Mouse (Mus musculus) adrenal gland, adult 2 months (tissue): ENCODE measurements at regions not wholly inside any gene's neighbourhood (a gene's known extent, or its start where the extent isn't known, plus 50 kb on each side); places are given as distances from the start of the nearest gene placed in this dataset.

ENCODE experiments used
- DNase-seq: peaks from one replicate; pipeline ENCODE4 v3.0.0; 2021

GRCm38 (mm10) chr9:116283790-116284526 is 108.8 kb upstream of the Tgfbr2 start:
- DNase-seq, result no peak

DNA sequence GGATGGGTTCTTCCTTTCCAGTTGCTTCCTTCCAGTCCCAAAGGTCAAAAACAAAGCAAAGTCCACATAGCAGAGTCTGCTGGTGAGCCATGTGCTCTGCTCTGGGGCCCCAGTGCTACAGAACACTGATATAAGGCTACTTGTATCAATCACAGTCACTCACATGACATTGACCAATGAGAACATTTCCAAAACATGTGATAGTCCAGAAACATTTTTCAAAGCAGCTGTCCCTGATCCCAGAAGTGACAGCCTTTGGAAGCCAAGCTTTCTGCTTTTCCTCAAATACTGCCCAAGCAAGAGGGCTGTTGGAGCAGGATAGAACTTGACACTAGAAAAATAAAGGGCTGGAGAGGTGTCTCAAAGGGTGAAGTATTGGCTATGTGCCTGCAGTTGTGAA is 106.5 kb upstream of the Tgfbr2 start:
- peak; percentile 60 for DNase-seq

- DNase-seq, result no peak
Observed at GRCm38 (mm10) chr9:116280146-116280545, 105.0 kb upstream of the Tgfbr2 start.

- DNase-seq, result no peak
Observed at GRCm38 (mm10) chr9:116278862-116279261, 103.7 kb upstream of the Tgfbr2 start.

GRCm38 (mm10) chr9:116277736-116278135 is 102.6 kb upstream of the Tgfbr2 start:
- no peak for DNase-seq

- DNase-seq, result peak; percentile 58
Observed at GRCm38 (mm10) chr9:116276141-116276540, 101.0 kb upstream of the Tgfbr2 start.

DNA sequence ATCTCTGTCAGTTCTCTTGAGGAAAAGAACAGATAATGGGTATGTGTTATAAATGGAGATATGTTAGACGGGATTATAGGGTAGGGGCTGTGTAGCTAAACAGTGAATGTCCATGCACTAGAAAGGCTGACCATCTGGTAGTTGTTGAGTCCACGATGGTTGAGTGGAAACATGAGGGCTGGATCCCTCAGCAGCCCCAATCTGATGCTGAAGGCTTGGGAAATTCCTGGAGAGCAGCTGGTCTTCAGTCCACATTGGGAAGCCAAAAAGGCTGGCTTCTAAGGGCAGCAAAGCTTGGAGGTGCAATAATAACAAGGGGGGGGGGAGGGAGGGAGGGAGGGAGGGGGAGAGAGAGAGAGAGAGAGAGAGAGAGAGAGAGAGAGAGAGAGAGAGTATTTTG is 97.3 kb upstream of the Tgfbr2 start:
- DNase-seq, result no peak

DNA sequence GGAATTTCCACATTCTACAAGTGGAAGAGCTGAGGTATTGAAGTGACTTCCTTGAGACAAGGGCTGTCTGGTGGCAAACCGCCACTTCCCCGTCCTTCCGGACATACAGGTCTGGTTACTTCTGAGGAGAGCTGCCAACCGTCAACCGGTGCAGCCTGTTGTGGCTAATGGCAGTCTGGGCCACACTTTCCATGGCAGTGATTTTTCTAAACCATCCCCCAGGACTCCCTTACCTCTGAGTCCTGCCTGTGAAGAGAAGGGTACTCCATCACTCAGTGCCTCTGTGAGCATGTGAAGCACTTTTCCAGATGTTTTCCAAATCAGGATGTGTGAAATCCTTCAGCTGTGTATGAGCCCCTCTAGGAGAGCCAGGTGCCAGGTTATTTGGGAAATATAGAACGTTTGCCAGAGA is 95.3 kb upstream of the Tgfbr2 start:
- no peak for DNase-seq

DNA sequence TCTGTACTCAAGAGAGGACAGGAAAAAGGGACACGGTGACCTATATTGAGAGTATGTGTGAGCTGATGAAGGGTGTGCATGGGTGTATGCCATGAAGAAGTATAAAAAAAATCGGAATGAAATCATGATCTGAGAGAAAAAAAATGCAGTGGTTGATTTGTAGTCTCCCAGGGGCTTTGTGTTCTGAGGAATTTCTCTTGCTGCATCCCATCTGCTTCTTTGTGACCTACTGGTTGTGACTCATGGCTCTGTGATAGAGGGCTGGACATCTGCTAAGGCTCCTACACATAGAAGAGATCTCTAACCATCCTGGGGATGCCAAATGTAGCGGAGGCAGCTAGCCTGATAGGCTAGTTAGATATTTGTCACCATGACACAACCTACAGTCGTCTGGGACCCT is 92.3 kb upstream of the Tgfbr2 start:
- DNase-seq, result no peak

DNA sequence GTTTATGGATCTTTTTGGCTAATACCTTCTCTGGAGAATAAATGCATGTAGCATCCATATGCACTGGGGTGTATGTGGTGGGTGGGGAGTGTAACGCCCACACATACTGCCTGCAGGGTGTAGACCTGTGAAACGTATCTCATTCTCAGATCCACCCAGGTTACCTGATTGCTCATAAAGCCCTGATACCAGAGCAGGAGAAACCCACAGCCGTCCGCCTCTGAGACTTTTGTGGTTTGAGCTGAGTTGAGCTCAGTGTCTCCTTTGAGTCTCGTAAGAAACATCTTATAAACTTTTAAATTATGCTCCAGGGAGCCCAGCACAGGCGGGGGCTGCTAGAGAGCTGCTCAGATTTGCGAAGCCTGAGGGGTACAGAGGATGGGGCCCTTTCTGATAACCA is 88.7 kb upstream of the Tgfbr2 start:
- DNase-seq, result no peak

DNA sequence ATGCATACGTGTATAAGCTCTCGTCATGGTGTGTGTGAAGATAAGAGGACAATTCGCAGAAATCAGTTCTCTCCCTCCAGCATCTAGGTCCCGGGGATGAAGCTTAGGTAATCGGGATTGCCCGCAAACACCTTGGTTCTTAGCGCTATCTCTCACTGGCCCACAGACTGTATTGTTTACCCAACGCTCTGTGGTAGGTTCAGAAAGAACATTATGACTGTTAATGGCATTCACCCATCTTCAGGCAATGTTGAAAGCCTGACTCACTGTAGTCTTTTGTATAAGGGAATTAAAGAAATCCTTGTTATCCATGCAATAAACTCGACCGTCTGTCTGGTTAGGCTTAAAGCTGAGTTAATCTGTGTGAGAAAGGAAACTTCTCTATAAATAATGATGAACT is 84.4 kb upstream of the Tgfbr2 start:
- no peak for DNase-seq

DNA sequence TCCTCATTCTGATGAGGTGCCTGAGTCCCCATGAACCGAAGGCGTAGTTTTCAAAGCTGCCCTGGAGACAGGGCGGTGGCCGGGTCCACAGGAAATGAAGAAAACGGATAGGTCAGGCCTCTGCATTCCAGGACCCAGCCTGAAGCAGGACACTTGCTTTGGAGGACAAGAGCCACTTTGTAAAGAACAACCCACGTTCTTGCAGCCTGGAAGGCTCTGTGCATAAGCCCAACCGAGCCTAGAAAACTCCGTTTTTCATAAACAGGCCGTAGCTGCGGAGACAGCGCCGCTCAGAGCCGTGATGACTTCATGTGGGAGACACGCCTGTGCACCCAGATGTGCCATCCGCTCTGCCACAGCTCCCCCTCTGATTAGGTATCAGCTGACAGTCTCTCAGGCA is 78.4 kb upstream of the Tgfbr2 start:
- DNase-seq, result no peak

DNA sequence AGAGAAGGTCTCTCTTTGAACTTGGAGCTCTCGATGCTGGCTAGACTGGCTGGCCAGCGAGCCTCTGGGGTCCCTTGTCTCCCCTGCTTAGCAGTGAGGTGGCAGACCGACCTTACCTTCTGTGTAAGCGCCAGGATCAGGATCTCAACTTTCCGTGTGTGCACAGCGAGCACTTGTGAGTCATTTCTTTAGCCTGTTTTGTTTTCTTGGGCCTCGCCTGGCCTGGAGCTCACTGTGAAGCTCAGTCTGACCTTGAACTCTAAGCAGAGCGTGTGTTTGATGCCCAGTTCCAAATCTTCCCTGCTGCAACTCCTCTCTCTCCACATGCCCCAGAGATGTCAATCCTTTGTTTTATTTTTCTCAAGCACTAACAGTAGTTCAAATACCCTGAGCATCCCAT is 77.6 kb upstream of the Tgfbr2 start:
- DNase-seq, result peak; percentile 53

DNA sequence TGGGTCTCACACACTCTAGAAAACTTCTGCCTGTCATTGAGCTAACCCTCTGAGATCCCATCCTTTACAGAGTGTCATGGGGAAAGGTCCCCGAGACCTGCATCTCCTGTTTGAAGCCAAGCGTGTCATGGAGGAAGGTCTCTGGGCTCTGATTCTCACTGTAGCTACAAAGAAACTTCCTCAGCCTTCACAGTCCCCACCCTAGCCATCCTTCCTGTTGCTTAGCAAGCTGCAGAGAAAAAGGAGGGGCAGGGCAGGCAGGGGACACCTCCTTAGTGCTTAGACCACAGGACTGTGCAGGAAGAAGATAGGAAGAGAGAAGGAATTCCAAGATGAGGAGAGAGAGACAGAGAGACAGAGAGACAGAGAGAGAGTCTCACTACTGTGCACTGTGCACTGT is 74.6 kb upstream of the Tgfbr2 start:
- DNase-seq, result no peak

DNA sequence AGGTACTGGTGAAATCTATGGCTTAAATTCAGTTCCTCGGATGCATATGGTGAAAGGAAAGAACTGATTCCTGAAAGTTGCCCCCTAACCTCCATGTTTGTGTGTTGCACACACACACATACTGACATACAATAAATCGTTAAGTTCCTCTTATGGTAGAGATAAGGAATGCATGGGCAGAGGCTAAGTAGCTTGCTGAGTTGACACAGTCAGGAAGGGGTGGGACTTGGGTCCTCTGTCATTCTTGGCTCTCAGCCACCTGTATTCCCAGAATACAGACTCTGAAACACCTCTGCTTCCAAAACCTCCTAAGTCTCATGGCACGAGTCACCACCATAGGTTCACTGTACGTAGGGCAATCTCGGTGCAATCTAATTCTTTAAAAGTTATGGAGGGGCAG is 70.0 kb upstream of the Tgfbr2 start:
- no peak for DNase-seq

GRCm38 (mm10) chr9:116244619-116244899 is 69.4 kb upstream of the Tgfbr2 start:
- no peak for DNase-seq

- no peak for DNase-seq
Observed at GRCm38 (mm10) chr9:116243775-116244618, 68.8 kb upstream of the Tgfbr2 start.

GRCm38 (mm10) chr9:116241933-116242526 is 66.9 kb upstream of the Tgfbr2 start:
- no peak for DNase-seq

DNA sequence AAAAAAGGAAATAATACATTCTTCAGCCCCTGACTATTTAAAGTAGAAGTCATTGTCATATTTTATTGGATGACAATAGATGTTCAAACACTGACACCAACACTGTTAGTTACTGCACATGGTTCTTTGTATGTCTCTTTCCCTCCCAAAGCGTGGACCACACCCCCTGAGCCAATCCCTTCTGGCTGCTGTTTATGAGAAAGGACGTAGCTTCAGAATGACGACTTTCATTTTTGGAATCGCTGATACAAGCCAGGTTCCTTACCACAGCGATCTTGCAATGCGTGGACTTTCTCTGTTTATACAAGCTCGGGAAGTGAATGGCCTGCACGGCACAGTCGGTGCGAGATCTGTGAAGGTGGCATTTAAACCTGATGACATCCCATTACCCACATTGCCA is 66.1 kb upstream of the Tgfbr2 start:
- DNase-seq, result no peak

- DNase-seq, result no peak
Observed at GRCm38 (mm10) chr9:116236836-116237235, 61.7 kb upstream of the Tgfbr2 start.

DNA sequence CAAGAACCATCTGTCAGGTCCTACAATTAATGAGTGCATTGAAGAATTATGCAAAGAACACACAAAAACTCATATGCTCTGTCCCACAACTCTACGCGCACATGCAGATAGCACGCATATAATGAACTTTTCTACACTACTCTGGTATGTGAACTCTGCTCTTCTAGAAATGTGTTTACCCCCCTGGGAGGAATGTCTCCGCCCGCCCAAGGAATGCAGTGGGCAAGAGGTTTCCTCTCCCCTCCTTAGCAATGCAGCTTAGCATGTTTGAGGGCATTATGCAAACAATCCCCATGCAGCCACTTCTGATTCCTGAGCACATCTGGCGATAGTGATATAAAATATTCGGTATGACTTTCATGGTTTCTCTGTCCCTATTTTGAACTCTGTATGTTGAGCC is 59.0 kb upstream of the Tgfbr2 start:
- no peak for DNase-seq

- no peak for DNase-seq
Observed at GRCm38 (mm10) chr9:116232386-116232785, 57.2 kb upstream of the Tgfbr2 start.
